Mouse (Mus musculus): ENCODE data around the gene Ebf1. TPM values are rescaled to one million over a fixed set of nuclear protein-coding genes. Genes with fewer than 3 reads are reported as not detected.

Ebf1 gene
- polyA plus RNA-seq, 1 experiment from 2014 or later: 7.9 TPM

DNA sequence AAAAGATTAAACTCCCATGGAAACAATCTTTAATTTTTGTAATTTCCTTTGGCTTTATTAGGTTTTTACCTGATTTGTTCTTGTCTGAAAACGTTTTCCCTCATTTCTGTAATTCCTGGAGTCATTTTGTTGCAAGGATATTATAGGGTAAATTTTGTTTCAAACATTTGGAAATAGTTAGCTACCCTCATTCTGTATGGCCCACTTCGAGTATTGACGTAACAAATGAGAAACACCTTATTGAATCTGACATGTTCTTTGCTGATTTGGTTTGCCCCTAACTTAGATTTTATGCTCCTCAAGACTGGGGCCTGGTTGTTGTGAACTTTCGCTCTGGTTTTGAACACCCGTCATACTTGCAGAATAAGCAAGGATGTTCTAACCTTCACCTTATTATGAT lies 120.9 kb downstream of the Ebf1 start:
- no peaks in the 10 kb centered on the region for H3K9me3 ChIP-seq (ENCODE audit: control insufficient read depth, low read length)
- H3K36me3 ChIP-seq (ENCODE audit: control insufficient read depth, insufficient read depth, low read length): no peaks in the 10 kb centered on the region
- ATAC-seq: no peak
- H3K9ac ChIP-seq (ENCODE audit: low read depth, low read length): no peak overlapping the region
- H3K4me1 ChIP-seq (ENCODE audit: control insufficient read depth, insufficient read depth, low read length): no peaks in the 10 kb centered on the region
- 87% methylated on average over 5 of the region's 5 CpGs for WGBS
- 0 out of 2 replicates have a peak, but pooled peaks cover 2% of the 10 kb centered on the region for H3K27me3 ChIP-seq (replicated peaks; ENCODE audit: control insufficient read depth, insufficient read depth, low read length)
- no peak overlapping the region for H3K4me3 ChIP-seq (ENCODE audit: low read length)
- H3K4me2 ChIP-seq (ENCODE audit: low read depth, low read length): no peak overlapping the region
- H3K27ac ChIP-seq (ENCODE audit: low read length): no peak overlapping the region

DNA sequence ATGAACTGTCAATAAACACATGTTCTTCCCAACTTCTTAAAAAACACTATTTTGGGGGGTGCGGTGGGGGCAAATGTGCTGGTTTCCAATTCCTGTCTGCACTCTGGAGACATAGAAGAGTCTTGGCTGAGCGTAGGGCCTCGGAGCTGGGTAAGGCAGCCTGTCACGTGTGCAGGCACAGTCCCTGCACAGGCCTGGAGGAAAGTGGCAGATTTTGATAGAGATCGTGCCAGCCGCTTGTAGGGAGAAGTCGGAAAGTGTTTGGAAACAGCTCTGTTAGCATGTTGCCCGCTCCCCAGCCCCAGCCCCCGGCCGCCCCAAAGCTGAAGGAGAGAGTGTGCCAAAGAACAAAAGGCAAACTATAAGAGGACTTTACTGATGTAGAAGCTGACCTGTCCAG lies 121.7 kb downstream of the Ebf1 start:
- 39% methylated on average over 10 of the region's 10 CpGs for WGBS
- Histone ChIP-seq H3K4me3 (ENCODE audit: low read length) (no peak overlapping the region), H3K36me3 (ENCODE audit: control insufficient read depth, insufficient read depth, low read length) (no peaks in the 10 kb centered on the region), H3K9me3 (ENCODE audit: control insufficient read depth, low read length) (no peaks in the 10 kb centered on the region), H3K27me3 (replicated peaks; ENCODE audit: control insufficient read depth, insufficient read depth, low read length) (0 out of 2 replicates have a peak, but pooled peaks cover 2% of the 10 kb centered on the region), H3K4me1 (ENCODE audit: control insufficient read depth, insufficient read depth, low read length) (no peaks in the 10 kb centered on the region), H3K4me2 (ENCODE audit: low read depth, low read length) (no peak overlapping the region), H3K27ac (ENCODE audit: low read length) (no peak overlapping the region), H3K9ac (ENCODE audit: low read depth, low read length) (no peak overlapping the region)
- ATAC-seq: no peak

DNA sequence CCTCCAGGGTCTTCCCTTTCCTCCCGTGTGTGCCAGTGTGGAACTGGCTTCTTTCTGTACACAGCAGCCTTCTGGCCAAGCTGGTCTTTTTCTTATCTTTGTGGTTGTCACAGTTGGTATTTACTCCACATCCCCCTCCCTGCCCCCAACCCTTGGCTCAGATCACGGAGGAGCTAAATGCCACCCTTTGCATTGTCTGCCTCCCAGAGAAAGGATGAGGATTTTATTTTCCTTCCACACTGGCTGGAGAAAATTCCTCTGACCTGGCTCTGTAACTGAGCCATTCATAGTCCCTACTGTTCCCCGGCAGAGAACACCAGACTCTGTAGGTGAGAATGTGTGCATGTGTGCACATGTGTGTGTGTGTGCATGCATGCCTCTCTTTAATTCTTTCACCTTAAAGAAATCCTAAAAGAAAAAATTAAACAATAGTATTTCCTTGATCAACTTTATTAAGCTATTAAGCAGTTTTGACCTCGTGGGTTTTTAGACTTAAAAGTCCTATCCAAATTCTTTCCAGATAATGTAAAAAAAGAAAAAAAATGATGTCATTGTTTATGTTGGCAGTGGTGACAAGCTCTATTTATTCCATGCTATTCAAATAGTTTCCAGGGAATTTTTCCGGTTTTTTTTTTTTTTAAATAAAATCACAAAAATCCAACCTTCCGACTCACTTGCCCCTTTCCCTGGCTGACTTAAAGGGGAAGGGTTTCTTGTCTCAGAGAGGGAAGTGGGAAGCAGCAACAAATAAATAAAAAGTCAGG lies 123.3 kb downstream of the Ebf1 start:
- Histone ChIP-seq H3K4me1 (ENCODE audit: control insufficient read depth, insufficient read depth, low read length) (no peaks in the 10 kb centered on the region), H3K36me3 (ENCODE audit: control insufficient read depth, insufficient read depth, low read length) (no peaks in the 10 kb centered on the region), H3K4me3 (ENCODE audit: low read length) (no peak overlapping the region), H3K27ac (ENCODE audit: low read length) (no peak overlapping the region), H3K9ac (ENCODE audit: low read depth, low read length) (no peak overlapping the region), H3K27me3 (replicated peaks; ENCODE audit: control insufficient read depth, insufficient read depth, low read length) (0 out of 2 replicates have a peak, but pooled peaks cover 2% of the 10 kb centered on the region), H3K9me3 (ENCODE audit: control insufficient read depth, low read length) (no peaks in the 10 kb centered on the region), H3K4me2 (ENCODE audit: low read depth, low read length) (no peak overlapping the region)
- ATAC-seq: no peak
- 25% methylated on average over 6 of the region's 6 CpGs for WGBS

DNA sequence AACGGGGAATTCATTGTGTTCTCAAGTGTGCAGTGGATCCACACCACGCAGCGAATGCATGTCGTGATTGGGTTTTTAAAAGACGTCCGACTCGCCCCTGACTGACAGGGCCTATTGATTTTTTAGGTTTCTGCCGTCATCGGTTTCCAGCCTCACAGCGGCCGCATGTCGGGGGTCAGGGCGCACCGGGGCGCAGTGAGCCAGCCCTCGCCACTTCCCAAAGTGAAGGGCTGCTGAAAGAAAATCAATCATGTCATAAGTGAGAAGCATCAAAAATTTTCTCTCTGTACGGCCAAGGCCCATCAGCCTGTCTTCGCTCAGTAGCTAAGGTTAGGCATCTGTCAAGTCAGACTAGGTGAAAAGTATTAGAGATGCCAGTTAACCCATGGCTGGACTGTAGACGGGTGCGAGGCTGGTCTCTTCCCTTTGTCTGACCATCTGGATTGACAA lies 124.0 kb downstream of the Ebf1 start:
- H3K36me3 ChIP-seq (ENCODE audit: control insufficient read depth, insufficient read depth, low read length): no peaks in the 10 kb centered on the region
- 43% methylated on average over 20 of the region's 20 CpGs for WGBS
- no peak for ATAC-seq
- H3K27ac ChIP-seq (ENCODE audit: low read length): no peak overlapping the region
- H3K4me1 ChIP-seq (ENCODE audit: control insufficient read depth, insufficient read depth, low read length): no peaks in the 10 kb centered on the region
- no peak overlapping the region for H3K4me2 ChIP-seq (ENCODE audit: low read depth, low read length)
- no peaks in the 10 kb centered on the region for H3K9me3 ChIP-seq (ENCODE audit: control insufficient read depth, low read length)
- H3K9ac ChIP-seq (ENCODE audit: low read depth, low read length): no peak overlapping the region
- 0 out of 2 replicates have a peak, but pooled peaks cover 2% of the 10 kb centered on the region for H3K27me3 ChIP-seq (replicated peaks; ENCODE audit: control insufficient read depth, insufficient read depth, low read length)
- no peak overlapping the region for H3K4me3 ChIP-seq (ENCODE audit: low read length)

DNA sequence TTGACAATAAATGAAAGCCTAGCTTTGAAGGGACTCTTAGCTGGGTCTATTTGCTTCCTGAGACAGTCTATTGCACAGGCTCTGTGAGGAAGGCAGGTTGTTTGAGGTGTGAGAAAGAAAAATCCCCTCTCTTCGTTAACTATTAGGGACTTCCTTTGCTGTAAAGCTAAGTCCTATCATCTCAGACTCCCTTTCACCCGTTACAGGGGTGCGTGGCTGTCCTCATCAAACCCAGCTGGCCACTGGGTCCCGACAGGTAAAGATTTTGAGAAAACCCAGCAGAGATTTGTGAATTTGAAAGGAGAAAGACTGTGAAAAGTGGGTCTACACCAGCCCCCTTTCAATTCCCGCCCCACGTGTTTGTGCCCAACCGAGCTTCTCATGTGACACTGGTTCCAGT lies 127.3 kb downstream of the Ebf1 start:
- Histone ChIP-seq H3K4me2 (ENCODE audit: low read depth, low read length) (no peak overlapping the region), H3K36me3 (ENCODE audit: control insufficient read depth, insufficient read depth, low read length) (no peaks in the 10 kb centered on the region), H3K9me3 (ENCODE audit: control insufficient read depth, low read length) (no peaks in the 10 kb centered on the region), H3K4me3 (ENCODE audit: low read length) (no peak overlapping the region), H3K27ac (ENCODE audit: low read length) (no peak overlapping the region), H3K9ac (ENCODE audit: low read depth, low read length) (no peak overlapping the region), H3K27me3 (replicated peaks; ENCODE audit: control insufficient read depth, insufficient read depth, low read length) (0 out of 2 replicates have a peak, but pooled peaks cover 2% of the 10 kb centered on the region), H3K4me1 (ENCODE audit: control insufficient read depth, insufficient read depth, low read length) (no peaks in the 10 kb centered on the region)
- no peak for ATAC-seq
- WGBS: 69% methylated on average over 7 of the region's 7 CpGs

DNA sequence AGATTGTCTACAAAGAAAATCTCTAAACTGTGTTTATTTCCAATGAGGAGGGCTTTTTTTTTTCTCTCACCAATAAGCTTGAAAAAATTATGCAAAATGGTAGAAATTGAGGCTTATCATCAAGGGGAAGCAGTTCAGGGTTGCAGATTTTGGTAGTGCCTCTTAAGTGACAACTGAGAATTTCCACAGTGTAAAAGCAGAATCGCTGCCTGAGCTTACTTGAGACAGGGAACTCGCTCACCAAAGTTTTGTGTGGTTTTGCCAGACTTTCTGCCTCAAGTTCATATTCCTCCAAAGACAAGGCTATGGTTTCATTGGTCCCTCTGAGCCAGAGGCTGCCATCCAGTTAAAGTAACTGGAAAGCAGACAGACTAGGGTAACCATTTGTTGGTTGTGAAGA lies 128.8 kb downstream of the Ebf1 start:
- no peak for ATAC-seq
- no peaks in the 10 kb centered on the region for H3K36me3 ChIP-seq (ENCODE audit: control insufficient read depth, insufficient read depth, low read length)
- no peaks in the 10 kb centered on the region for H3K9me3 ChIP-seq (ENCODE audit: control insufficient read depth, low read length)
- H3K27me3 ChIP-seq (replicated peaks; ENCODE audit: control insufficient read depth, insufficient read depth, low read length): 0 out of 2 replicates have a peak, but pooled peaks cover 2% of the 10 kb centered on the region
- no peak overlapping the region for H3K27ac ChIP-seq (ENCODE audit: low read length)
- WGBS: 87% methylated on average over 2 of the region's 2 CpGs
- no peaks in the 10 kb centered on the region for H3K4me1 ChIP-seq (ENCODE audit: control insufficient read depth, insufficient read depth, low read length)
- no peak overlapping the region for H3K4me3 ChIP-seq (ENCODE audit: low read length)
- H3K4me2 ChIP-seq (ENCODE audit: low read depth, low read length): no peak overlapping the region
- H3K9ac ChIP-seq (ENCODE audit: low read depth, low read length): no peak overlapping the region

DNA sequence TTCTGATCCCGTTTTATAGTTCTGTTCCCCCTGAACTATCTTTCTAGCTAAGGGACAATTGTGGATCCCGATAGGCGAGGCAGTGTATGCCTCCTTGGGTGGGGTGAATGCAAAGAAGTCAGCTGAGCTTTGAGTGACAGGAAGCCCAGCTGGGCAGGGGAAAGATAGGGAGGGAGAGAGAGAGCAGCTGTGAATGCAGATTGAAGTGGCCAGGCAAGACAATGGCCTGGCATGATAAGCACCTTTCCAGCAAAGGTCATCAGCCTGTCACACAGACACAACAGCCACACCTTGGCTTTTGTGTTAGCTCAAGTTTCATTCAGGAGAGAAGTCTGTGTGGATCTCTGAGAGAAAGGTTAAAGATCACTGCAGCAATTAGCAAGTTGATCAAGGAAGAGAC lies 129.6 kb downstream of the Ebf1 start:
- WGBS: 28% methylated on average over 3 of the region's 3 CpGs
- Histone ChIP-seq H3K4me1 (ENCODE audit: control insufficient read depth, insufficient read depth, low read length) (no peaks in the 10 kb centered on the region), H3K27ac (ENCODE audit: low read length) (no peak overlapping the region)

DNA sequence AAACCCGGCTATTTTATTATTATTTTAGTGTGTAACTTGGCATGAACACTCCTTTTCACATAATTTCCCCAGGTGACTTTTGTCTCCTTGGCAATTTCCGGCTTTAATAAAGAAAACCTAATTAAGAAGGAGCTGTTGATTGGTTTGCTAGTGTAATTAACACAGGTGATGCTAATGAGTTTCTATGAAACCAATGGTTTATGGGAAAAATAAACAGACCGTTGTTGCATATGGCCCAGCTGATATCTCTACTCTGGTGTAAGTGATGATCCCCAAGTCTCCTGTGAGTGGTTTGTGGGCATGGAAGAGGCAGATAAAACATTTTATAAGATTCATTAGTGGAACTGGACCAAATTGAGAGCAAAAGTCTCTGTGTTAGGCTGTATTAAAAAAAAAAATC lies 132.2 kb downstream of the Ebf1 start:
- no peak overlapping the region for H3K9ac ChIP-seq (ENCODE audit: low read depth, low read length)
- no peak overlapping the region for H3K27ac ChIP-seq (ENCODE audit: low read length)
- no peak for ATAC-seq
- H3K36me3 ChIP-seq (ENCODE audit: control insufficient read depth, insufficient read depth, low read length): no peaks in the 10 kb centered on the region
- H3K4me1 ChIP-seq (ENCODE audit: control insufficient read depth, insufficient read depth, low read length): no peaks in the 10 kb centered on the region
- no peak overlapping the region for H3K4me2 ChIP-seq (ENCODE audit: low read depth, low read length)
- H3K9me3 ChIP-seq (ENCODE audit: control insufficient read depth, low read length): no peaks in the 10 kb centered on the region
- no peak overlapping the region for H3K4me3 ChIP-seq (ENCODE audit: low read length)
- no peaks in the 10 kb centered on the region for H3K27me3 ChIP-seq (replicated peaks; ENCODE audit: control insufficient read depth, insufficient read depth, low read length)
- 84% methylated on average over 3 of the region's 3 CpGs for WGBS

More for the DNA sequence above, 129.6 kb downstream of the Ebf1 start:
- ATAC-seq: no peak
- H3K9me3 ChIP-seq (ENCODE audit: control insufficient read depth, low read length): no peaks in the 10 kb centered on the region
- H3K27me3 ChIP-seq (replicated peaks; ENCODE audit: control insufficient read depth, insufficient read depth, low read length): no peaks in the 10 kb centered on the region
- H3K9ac ChIP-seq (ENCODE audit: low read depth, low read length): no peak overlapping the region
- no peak overlapping the region for H3K4me3 ChIP-seq (ENCODE audit: low read length)
- H3K36me3 ChIP-seq (ENCODE audit: control insufficient read depth, insufficient read depth, low read length): no peaks in the 10 kb centered on the region
- no peak overlapping the region for H3K4me2 ChIP-seq (ENCODE audit: low read depth, low read length)

DNA sequence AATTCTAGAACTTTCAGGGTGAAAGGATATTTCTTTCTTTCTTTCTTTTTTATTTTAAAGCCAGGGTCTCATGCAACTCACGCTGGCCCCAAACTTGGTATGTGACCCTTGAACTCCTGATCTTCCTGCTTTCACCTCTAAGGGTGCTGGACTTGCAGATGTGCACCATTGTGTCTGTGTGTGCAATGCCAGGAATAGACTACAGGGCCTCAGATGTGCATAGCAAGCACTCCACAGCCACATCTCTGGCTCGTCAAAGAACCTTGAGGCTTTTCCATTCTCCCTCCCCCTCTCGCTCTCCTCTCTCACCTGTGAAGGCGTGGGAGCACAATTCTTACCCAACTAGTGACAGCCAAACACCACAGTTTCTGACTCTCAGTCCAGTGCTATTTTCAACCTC lies 137.2 kb downstream of the Ebf1 start:
- no peak overlapping the region for H3K27ac ChIP-seq (ENCODE audit: low read length)
- no peak overlapping the region for H3K4me3 ChIP-seq (ENCODE audit: low read length)
- no peaks in the 10 kb centered on the region for H3K36me3 ChIP-seq (ENCODE audit: control insufficient read depth, insufficient read depth, low read length)
- no peak overlapping the region for H3K4me2 ChIP-seq (ENCODE audit: low read depth, low read length)
- WGBS: 76% methylated on average over 4 of the region's 4 CpGs
- no peaks in the 10 kb centered on the region for H3K4me1 ChIP-seq (ENCODE audit: control insufficient read depth, insufficient read depth, low read length)
- H3K9me3 ChIP-seq (ENCODE audit: control insufficient read depth, low read length): no peaks in the 10 kb centered on the region
- no peak for ATAC-seq
- H3K27me3 ChIP-seq (replicated peaks; ENCODE audit: control insufficient read depth, insufficient read depth, low read length): no peaks in the 10 kb centered on the region
- no peak overlapping the region for H3K9ac ChIP-seq (ENCODE audit: low read depth, low read length)
